Mouse (Mus musculus) liver, postnatal 0 days (tissue): ENCODE results near the gene Scube3. TPM values are rescaled to one million over a fixed set of nuclear protein-coding genes. Genes with fewer than 3 reads are reported as not detected.
A peak's percentile ranks its signal among the peaks of the same experiment; 100 is the strongest.

ENCODE experiments used
- ATAC-seq: fragments of 200-750 bp; cut with Nextera tagmentation; 2 replicates; pipeline ENCODE4 v1.8.0; 2017; ENCODE audit warnings: mild to moderate bottlenecking, moderate library complexity
- DNase-seq: peaks from one replicate; pipeline ENCODE4 v3.0.0-alpha.2; 2016
- H3K27ac ChIP-seq: fragments of 300-500 bp; sonication (generic); 2 replicates; pipeline ENCODE4 v1.5.1; 2014; ENCODE audit warnings: antibody characterized with exemption, moderate library complexity, mild to moderate bottlenecking, low read depth
- H3K27me3 ChIP-seq: fragments of 300-500 bp; sonication (generic); 2 replicates; pipeline ENCODE4 v1.6.1; 2014; ENCODE audit warnings: low read length, control low read depth, mixed read lengths; ENCODE audit not compliant: insufficient read depth
- H3K36me3 ChIP-seq: fragments of 300-500 bp; sonication (generic); replicated peaks from 2 replicates; pipeline ENCODE4 v1.6.1; 2014; ENCODE audit warnings: mild to moderate bottlenecking, control low read depth, low read length, moderate library complexity, mixed read lengths; ENCODE audit not compliant: insufficient read depth
- H3K4me1 ChIP-seq: fragments of 300-500 bp; sonication (generic); 2 replicates; pipeline ENCODE4 v1.6.1; 2014; ENCODE audit warnings: antibody characterized with exemption, mild to moderate bottlenecking, control low read depth; ENCODE audit not compliant: insufficient read depth
- H3K4me2 ChIP-seq: fragments of 300-500 bp; sonication (generic); 2 replicates; pipeline ENCODE4 v1.6.1; 2014; ENCODE audit warnings: low read depth, mild to moderate bottlenecking, low read length, moderate library complexity, mixed read lengths
- H3K4me3 ChIP-seq: fragments of 300-500 bp; sonication (generic); 2 replicates; pipeline ENCODE4 v1.5.1; 2014; ENCODE audit warnings: low read depth, low read length
- H3K9ac ChIP-seq: fragments of 300-500 bp; sonication (generic); replicated peaks from 2 replicates; pipeline ENCODE4 v1.6.1; 2014; ENCODE audit warnings: mild to moderate bottlenecking, moderate library complexity
- H3K9me3 ChIP-seq: fragments of 300-500 bp; sonication (generic); 2 replicates; pipeline ENCODE4 v1.6.1; 2016; ENCODE audit warnings: mild to moderate bottlenecking, control low read depth, low read length, mixed read lengths
- CTCF ChIP-seq: sonication (generic); IDR thresholded peaks from 2 replicates; pipeline ENCODE4 v1.5.1; 2016; ENCODE audit warnings: antibody characterized with exemption, low read depth
- EP300 ChIP-seq: IDR thresholded peaks from 2 replicates; pipeline ENCODE4 v1.6.1; 2016; ENCODE audit warnings: antibody characterized with exemption, low read depth, mild to moderate bottlenecking
- WGBS: fragments of 180-500 bp; shearing (Covaris S2); extraction: QIAGEN DNeasy Blood & Tissue Kit; methylation state at CpG from one replicate; pipeline ENCODE4 v1.1.7; 2014; ENCODE audit not compliant: insufficient replicate concordance; 5-methylcytosine and 5-hydroxymethylcytosine counted together
- polyA plus RNA-seq: library from polyadenylated mRNA; unstranded; fragments of >200 nt; fragmentation: Nextera tagmentation; extraction: Ambion mirVana; gene quantifications from 2 replicates; pipeline ENCODE4 v1.2.1, GENCODE M21; 2015

Scube3 gene
- polyA plus RNA-seq, 1 experiment from 2014 or later, result 0.06 TPM

- H3K4me1 ChIP-seq, result peaks cover 40% of the 10 kb centered on the region
- TF ChIP-seq EP300 (no peak), CTCF (no peak)
- peak overlapping the region; percentile 90 for H3K27ac ChIP-seq
- DNase-seq (no peak), ATAC-seq (peak; percentile 68)
- no peaks in the 10 kb centered on the region for H3K9me3 ChIP-seq
- peak overlapping the region; percentile 84 for H3K9ac ChIP-seq
- H3K27me3 ChIP-seq, result no peaks in the 10 kb centered on the region
- WGBS, result 17% methylated on average over 9 of the region's 22 CpGs
- peak overlapping the region; percentile 87 for H3K4me3 ChIP-seq
- H3K36me3 ChIP-seq, result no peaks in the 10 kb centered on the region
- peak overlapping the region; percentile 89 for H3K4me2 ChIP-seq
Measured at GRCm38 (mm10) chr17:28177540-28178046, 35.7 kb downstream of the Scube3 start.

- H3K27ac ChIP-seq, result peak overlapping the region; percentile 31
- TF ChIP-seq CTCF, result no peak
- no peak for TF ChIP-seq EP300
Measured at GRCm38 (mm10) chr17:28180331-28180730, 38.4 kb downstream of the Scube3 start.

GRCm38 (mm10) chr17:28180783-28181544, 39.0 kb downstream of the Scube3 start:
- TF ChIP-seq CTCF, result no peak
- TF ChIP-seq EP300, result no peak
- ATAC-seq (no peak), DNase-seq (peak; percentile 47)
- no peaks in the 10 kb centered on the region for H3K36me3 ChIP-seq
- no peaks in the 10 kb centered on the region for H3K27me3 ChIP-seq
- peak overlapping the region; percentile 31 for H3K27ac ChIP-seq
- no peak overlapping the region for H3K4me3 ChIP-seq
- no peak overlapping the region for H3K4me2 ChIP-seq
- 64% methylated on average over 15 of the region's 15 CpGs for WGBS
- peaks cover 70% of the 10 kb centered on the region for H3K4me1 ChIP-seq
- H3K9ac ChIP-seq, result no peak overlapping the region; the same call in 1 of the 2 replicates
- H3K9me3 ChIP-seq, result no peaks in the 10 kb centered on the region

More at GRCm38 (mm10) chr17:28180331-28180730, 38.4 kb downstream of the Scube3 start:
- Histone ChIP-seq H3K4me3 (no peak overlapping the region), H3K4me1 (peaks cover 65% of the 10 kb centered on the region), H3K4me2 (no peak overlapping the region), H3K36me3 (no peaks in the 10 kb centered on the region), H3K9me3 (no peaks in the 10 kb centered on the region), H3K9ac (no peak overlapping the region; the same call in 1 of the 2 replicates), H3K27me3 (no peaks in the 10 kb centered on the region)
- DNase-seq, result no peak
- WGBS, result 63% methylated on average over 4 of the region's 4 CpGs
- ATAC-seq, result no peak

GRCm38 (mm10) chr17:28184971-28185638, 43.2 kb downstream of the Scube3 start:
- Histone ChIP-seq H3K36me3 (peaks cover 2% of the 10 kb centered on the region; the same call in 1 of the 2 replicates), H3K27ac (no peak overlapping the region), H3K4me1 (peaks cover 46% of the 10 kb centered on the region), H3K4me3 (no peak overlapping the region), H3K4me2 (peak overlapping the region; percentile 47), H3K27me3 (no peaks in the 10 kb centered on the region), H3K9ac (no peak overlapping the region; the same call in 1 of the 2 replicates), H3K9me3 (no peaks in the 10 kb centered on the region)
- WGBS, result 42% methylated on average over 7 of the region's 7 CpGs
- ATAC-seq, result peak; percentile 84
- peak; percentile 65 for DNase-seq
- no peak for TF ChIP-seq CTCF
- no peak for TF ChIP-seq EP300

GRCm38 (mm10) chr17:28188313-28188712, 46.4 kb downstream of the Scube3 start:
- peaks cover 26% of the 10 kb centered on the region for H3K4me1 ChIP-seq
- DNase-seq (no peak), ATAC-seq (no peak)
- no peak overlapping the region for H3K27ac ChIP-seq
- H3K4me3 ChIP-seq, result no peak overlapping the region
- no peak overlapping the region for H3K4me2 ChIP-seq
- H3K27me3 ChIP-seq, result no peaks in the 10 kb centered on the region
- WGBS, result 75% methylated on average over 5 of the region's 5 CpGs
- H3K9ac ChIP-seq, result no peak overlapping the region
- peaks cover 6% of the 10 kb centered on the region for H3K36me3 ChIP-seq
- H3K9me3 ChIP-seq, result no peaks in the 10 kb centered on the region
- TF ChIP-seq CTCF (no peak), EP300 (no peak)

- DNase-seq (no peak), ATAC-seq (no peak)
- Histone ChIP-seq H3K9me3 (no peaks in the 10 kb centered on the region), H3K27me3 (no peaks in the 10 kb centered on the region), H3K4me2 (no peak overlapping the region), H3K27ac (no peak overlapping the region), H3K4me1 (no peaks in the 10 kb centered on the region), H3K36me3 (peaks cover 6% of the 10 kb centered on the region), H3K9ac (no peak overlapping the region), H3K4me3 (no peak overlapping the region)
- WGBS, result 46% methylated on average over 1 of the region's 1 CpGs
- no peak for TF ChIP-seq EP300
- 0 out of 2 replicates have a peak, but pooled peaks have one; percentile 1 for TF ChIP-seq CTCF
Measured at GRCm38 (mm10) chr17:28192754-28193153, 50.8 kb downstream of the Scube3 start.
